Mouse (Mus musculus): ENCODE results near the gene Snx25. TPM values are rescaled to one million over a fixed set of nuclear protein-coding genes. Genes with fewer than 3 reads are reported as not detected.

The Snx25 gene
- polyA plus RNA-seq, 1 experiment from 2014 or later = 9.6 TPM

DNA sequence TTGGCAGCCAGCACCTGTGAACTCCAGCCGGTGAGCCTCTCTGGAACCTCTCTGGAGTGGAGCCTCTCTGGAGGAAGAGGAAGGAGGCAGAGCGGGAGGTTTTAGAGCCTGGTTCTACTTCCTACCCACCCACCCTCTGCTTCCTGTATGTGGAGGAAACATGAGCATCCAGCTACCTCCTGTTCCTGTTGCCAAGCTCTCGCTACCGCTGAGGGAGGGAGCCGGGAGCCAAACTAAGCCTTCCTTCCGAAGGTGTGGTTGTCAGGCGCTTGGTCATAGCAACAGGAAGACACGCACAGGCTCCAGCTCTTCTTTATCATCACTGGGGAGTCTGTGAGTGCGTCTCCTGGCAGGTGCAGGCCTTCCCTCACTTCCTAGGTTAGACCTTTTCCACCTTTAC is 129.8 kb downstream of the Snx25 start:
- no peak for ATAC-seq (ENCODE audit: low read depth)
- H3K9ac ChIP-seq (ENCODE audit: low read depth, low read length) = no peak overlapping the region
- WGBS = 90% methylated on average over 9 of the region's 9 CpGs
- no peaks in the 10 kb centered on the region for H3K4me1 ChIP-seq (ENCODE audit: control insufficient read depth, insufficient read depth, low read length)
- DNase-seq (ENCODE audit: low spot score) = no peak
- no peaks in the 10 kb centered on the region for H3K9me3 ChIP-seq (ENCODE audit: control insufficient read depth, low read length)
- no peak overlapping the region for H3K4me2 ChIP-seq (ENCODE audit: low read depth, low read length)
- H3K4me3 ChIP-seq (ENCODE audit: low read depth, low read length) = no peak overlapping the region
- H3K36me3 ChIP-seq (ENCODE audit: control insufficient read depth, insufficient read depth, low read length) = no peaks in the 10 kb centered on the region
- H3K27ac ChIP-seq (replicated peaks; ENCODE audit: low read depth, low read length) = no peak overlapping the region
- H3K27me3 ChIP-seq (replicated peaks; ENCODE audit: control insufficient read depth, insufficient read depth, low read length) = no peaks in the 10 kb centered on the region

DNA sequence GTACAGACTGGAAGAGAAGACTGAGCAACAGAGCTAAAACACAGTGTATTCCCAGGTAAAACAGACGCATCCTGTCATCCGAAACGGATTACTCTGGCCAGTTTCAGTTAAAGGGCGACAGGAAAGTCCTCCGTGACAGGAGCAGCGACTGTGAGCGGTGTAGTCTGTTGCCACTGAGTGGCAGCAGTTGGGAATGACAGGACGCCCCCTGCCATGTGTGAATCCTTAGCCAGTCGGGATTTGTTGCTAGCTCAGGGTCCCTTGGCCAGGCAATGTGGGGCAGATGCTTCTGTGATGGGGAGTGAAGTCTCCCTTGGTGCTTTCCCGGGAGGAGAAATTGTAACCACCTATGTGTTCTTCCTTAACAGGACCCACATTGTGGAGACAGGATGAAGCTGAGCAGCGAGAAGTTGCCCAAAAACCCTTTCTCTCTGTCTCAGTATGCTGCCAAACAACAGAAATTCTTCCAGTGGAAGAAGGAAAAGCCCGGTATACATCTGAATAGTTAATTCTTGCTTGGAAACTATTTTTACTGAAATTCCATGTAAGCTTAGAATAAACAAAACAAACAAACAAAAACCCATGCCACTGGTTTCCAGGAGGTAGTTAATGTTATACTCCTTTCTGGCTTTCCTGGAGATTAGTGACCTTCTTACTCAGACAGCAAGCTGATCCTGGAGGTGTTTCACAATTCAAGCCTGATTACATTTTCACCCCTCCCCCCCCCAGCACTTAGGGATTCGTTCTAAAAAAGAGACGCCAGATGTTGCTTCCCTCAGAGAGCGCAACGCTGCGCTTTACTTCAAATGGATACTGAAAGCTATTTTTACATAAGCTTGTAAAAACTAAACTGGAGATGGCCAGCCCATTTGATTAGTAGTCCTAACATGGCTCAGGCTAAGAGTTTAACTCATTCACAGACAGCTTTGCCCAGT is 140.9 kb downstream of the Snx25 start:
- 8% methylated on average over 17 of the region's 17 CpGs for WGBS
- H3K9me3 ChIP-seq (ENCODE audit: control insufficient read depth, low read length) = no peaks in the 10 kb centered on the region
- no peaks in the 10 kb centered on the region for H3K27me3 ChIP-seq (replicated peaks; ENCODE audit: control insufficient read depth, insufficient read depth, low read length)
- ATAC-seq (ENCODE audit: low read depth) = peak; percentile 77
- 0 out of 2 replicates have a peak overlapping the region, but pooled peaks have one; percentile 37 for H3K9ac ChIP-seq (ENCODE audit: low read depth, low read length)
- peak; percentile 69 for DNase-seq (ENCODE audit: low spot score)
- peak overlapping the region; percentile 14; the same call in 1 of the 2 replicates for H3K4me3 ChIP-seq (ENCODE audit: low read depth, low read length)
- peak overlapping the region; percentile 39; the same call in 1 of the 2 replicates for H3K27ac ChIP-seq (replicated peaks; ENCODE audit: low read depth, low read length)
- no peaks in the 10 kb centered on the region for H3K36me3 ChIP-seq (ENCODE audit: control insufficient read depth, insufficient read depth, low read length)
- peak overlapping the region; percentile 46 for H3K4me2 ChIP-seq (ENCODE audit: low read depth, low read length)
- H3K4me1 ChIP-seq (ENCODE audit: control insufficient read depth, insufficient read depth, low read length) = peaks cover 12% of the 10 kb centered on the region

DNA sequence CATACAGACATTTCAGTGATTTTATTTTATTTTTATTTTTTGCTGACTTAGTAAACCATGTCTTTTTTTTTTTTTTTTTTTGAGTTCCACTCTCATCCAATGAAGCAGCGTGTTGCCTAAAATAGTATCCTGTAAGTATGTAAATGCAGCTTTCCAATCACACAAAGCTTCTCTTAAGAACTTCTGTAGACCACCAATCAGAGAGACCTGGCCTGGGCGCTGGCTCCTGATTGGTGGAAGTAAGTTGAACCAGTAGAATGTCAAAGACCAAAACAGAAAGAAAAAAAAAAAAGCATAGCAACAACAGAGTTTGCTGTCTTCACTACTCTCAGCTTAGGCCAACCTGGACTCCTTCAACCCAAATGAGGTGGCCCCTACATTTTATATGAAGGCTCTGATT is 141.7 kb downstream of the Snx25 start:
- Histone ChIP-seq H3K4me3 (ENCODE audit: low read depth, low read length) (peak overlapping the region; percentile 14; the same call in 1 of the 2 replicates), H3K4me1 (ENCODE audit: control insufficient read depth, insufficient read depth, low read length) (peaks cover 12% of the 10 kb centered on the region), H3K4me2 (ENCODE audit: low read depth, low read length) (peak overlapping the region; percentile 46), H3K27ac (replicated peaks; ENCODE audit: low read depth, low read length) (peak overlapping the region; percentile 39; the same call in 1 of the 2 replicates), H3K9ac (ENCODE audit: low read depth, low read length) (no peak overlapping the region), H3K9me3 (ENCODE audit: control insufficient read depth, low read length) (no peaks in the 10 kb centered on the region), H3K36me3 (ENCODE audit: control insufficient read depth, insufficient read depth, low read length) (no peaks in the 10 kb centered on the region), H3K27me3 (replicated peaks; ENCODE audit: control insufficient read depth, insufficient read depth, low read length) (no peaks in the 10 kb centered on the region)
- WGBS = 50% methylated on average over 2 of the region's 2 CpGs
- peak; percentile 53; the same call in 1 of the 2 replicates for ATAC-seq (ENCODE audit: low read depth)
- peak; percentile 56 for DNase-seq (ENCODE audit: low spot score)

DNA sequence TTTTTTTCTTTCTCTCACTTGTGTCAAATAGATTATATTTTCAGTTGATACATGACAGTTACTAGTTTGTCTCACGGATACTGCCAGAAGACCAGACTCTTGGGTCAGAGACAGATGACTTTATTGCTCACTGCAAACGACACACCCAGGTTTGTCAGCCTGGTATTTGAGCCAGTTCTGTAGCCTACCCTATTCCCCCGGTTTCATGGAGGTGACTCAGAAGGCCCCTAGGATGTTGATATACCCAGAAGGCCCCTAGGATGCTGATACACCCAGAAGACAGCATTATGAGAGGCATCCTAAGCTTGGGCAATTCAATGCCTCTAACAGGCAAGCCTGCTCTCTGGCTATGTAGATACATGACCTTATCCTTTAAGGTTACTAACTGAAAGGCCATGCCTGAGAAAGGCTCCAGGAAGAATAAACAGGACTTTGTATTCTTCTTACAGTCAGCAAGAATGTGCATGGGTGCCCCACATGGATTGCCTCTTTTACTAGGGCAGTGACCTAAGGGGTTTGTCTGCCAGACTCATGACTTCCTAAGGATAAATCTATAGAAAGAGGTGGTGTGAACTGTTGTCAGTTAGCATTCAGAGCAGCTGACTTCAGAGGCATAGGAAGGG is 144.8 kb downstream of the Snx25 start:
- DNase-seq (ENCODE audit: low spot score) (no peak), ATAC-seq (ENCODE audit: low read depth) (no peak)
- Histone ChIP-seq H3K27ac (replicated peaks; ENCODE audit: low read depth, low read length) (no peak overlapping the region), H3K9me3 (ENCODE audit: control insufficient read depth, low read length) (no peaks in the 10 kb centered on the region), H3K36me3 (ENCODE audit: control insufficient read depth, insufficient read depth, low read length) (no peaks in the 10 kb centered on the region), H3K4me1 (ENCODE audit: control insufficient read depth, insufficient read depth, low read length) (peaks cover 12% of the 10 kb centered on the region), H3K4me3 (ENCODE audit: low read depth, low read length) (no peak overlapping the region), H3K27me3 (replicated peaks; ENCODE audit: control insufficient read depth, insufficient read depth, low read length) (no peaks in the 10 kb centered on the region), H3K9ac (ENCODE audit: low read depth, low read length) (no peak overlapping the region), H3K4me2 (ENCODE audit: low read depth, low read length) (no peak overlapping the region)
- 69% methylated on average over 3 of the region's 3 CpGs for WGBS

DNA sequence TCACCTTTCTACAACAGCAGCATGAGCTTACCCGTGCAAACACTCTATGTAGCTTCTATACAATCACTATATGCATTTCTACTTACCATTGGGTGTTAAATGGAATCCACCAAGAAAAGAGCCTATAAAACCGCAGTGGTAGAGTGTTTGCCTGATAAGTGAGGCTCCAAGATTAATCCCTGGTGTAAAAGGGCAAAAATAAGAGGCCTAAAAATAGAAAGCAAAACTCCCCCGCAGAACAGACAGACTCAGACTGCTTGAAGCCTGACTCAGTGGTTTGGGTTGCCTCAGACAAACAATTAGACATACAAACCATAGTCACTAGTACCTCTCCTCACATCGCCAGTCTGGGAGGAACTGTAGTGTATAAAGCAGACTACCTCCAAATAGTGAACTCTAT is 146.4 kb downstream of the Snx25 start, which contains the start of gene Ankrd37:
Gene Ankrd37, minus strand, starts transcription at position 112 of the 400 bp plus-strand sequence.
- H3K27ac ChIP-seq (replicated peaks; ENCODE audit: low read depth, low read length) = no peak within 1 kb of the TSS
- DNase-seq (ENCODE audit: low spot score) (no peak), ATAC-seq (ENCODE audit: low read depth) (no peak)
- H3K4me1 ChIP-seq (ENCODE audit: control insufficient read depth, insufficient read depth, low read length) = peaks cover 4% of the 10 kb centered on the region
- no peaks in the 10 kb centered on the region for H3K27me3 ChIP-seq (replicated peaks; ENCODE audit: control insufficient read depth, insufficient read depth, low read length)
- no peaks in the 10 kb centered on the region for H3K9me3 ChIP-seq (ENCODE audit: control insufficient read depth, low read length)
- no peak within 1 kb of the TSS for H3K9ac ChIP-seq (ENCODE audit: low read depth, low read length)
- H3K4me3 ChIP-seq (ENCODE audit: low read depth, low read length) = no peak within 1 kb of the TSS
- H3K36me3 ChIP-seq (ENCODE audit: control insufficient read depth, insufficient read depth, low read length) = no peaks in the 10 kb centered on the region
- WGBS = 67% methylated on average over 4 of the region's 4 CpGs
- H3K4me2 ChIP-seq (ENCODE audit: low read depth, low read length) = no peak within 1 kb of the TSS

DNA sequence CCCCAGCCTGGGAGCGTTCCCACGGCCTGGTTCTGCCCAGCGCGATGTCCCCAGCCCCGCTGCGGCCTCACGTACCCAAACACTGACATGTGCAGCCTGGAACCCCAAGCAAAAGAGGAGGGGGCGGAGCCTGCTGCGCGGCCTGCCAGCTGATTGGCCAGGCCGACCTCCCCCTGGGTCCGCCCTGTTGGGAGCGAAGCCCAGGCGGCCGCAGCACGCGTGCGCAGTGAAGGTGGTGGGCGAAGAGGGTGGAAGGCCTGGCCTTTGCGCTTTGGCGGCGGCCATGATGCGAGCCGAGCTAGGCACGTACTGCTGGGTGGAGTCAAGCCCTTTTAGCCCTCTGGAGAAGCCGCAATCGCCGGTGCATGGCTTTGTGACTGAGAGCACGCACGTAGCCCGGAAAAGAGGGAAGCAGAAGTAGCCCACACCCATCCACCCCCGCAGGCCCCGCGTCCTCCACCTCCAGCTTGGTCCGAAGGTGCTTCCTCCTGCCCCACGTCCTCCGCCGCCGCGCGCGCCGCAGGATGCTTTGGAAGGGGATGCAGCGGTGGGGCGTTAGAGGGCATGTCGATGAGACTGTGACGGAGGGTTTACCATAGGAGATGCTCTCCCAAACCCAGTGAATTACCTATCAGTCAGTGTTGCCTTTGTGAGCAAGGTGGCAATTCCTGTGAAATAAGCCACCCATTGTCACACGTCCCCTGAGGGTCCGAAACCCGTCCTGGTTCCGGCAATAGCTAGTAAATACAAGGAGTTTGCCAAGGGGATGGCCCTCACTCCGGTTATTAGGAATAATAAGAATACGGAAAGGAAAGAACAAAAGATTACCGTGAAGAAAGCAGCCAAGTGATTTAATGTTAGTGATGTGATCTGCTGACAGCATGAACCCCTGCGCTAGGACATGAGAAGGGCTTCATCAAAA is 151.9 kb downstream of the Snx25 start:
- H3K9me3 ChIP-seq (ENCODE audit: control insufficient read depth, low read length) = no peaks in the 10 kb centered on the region
- peaks cover 9% of the 10 kb centered on the region for H3K4me1 ChIP-seq (ENCODE audit: control insufficient read depth, insufficient read depth, low read length)
- peak overlapping the region; percentile 95 for H3K27ac ChIP-seq (replicated peaks; ENCODE audit: low read depth, low read length)
- no peaks in the 10 kb centered on the region for H3K27me3 ChIP-seq (replicated peaks; ENCODE audit: control insufficient read depth, insufficient read depth, low read length)
- H3K9ac ChIP-seq (ENCODE audit: low read depth, low read length) = peak overlapping the region; percentile 88
- ATAC-seq (ENCODE audit: low read depth) = peak; percentile 99
- peak overlapping the region; percentile 97 for H3K4me2 ChIP-seq (ENCODE audit: low read depth, low read length)
- WGBS = 7% methylated on average over 39 of the region's 55 CpGs
- H3K36me3 ChIP-seq (ENCODE audit: control insufficient read depth, insufficient read depth, low read length) = peaks cover 25% of the 10 kb centered on the region
- peak; percentile 98 for DNase-seq (ENCODE audit: low spot score)
- H3K4me3 ChIP-seq (ENCODE audit: low read depth, low read length) = peak overlapping the region; percentile 59

DNA sequence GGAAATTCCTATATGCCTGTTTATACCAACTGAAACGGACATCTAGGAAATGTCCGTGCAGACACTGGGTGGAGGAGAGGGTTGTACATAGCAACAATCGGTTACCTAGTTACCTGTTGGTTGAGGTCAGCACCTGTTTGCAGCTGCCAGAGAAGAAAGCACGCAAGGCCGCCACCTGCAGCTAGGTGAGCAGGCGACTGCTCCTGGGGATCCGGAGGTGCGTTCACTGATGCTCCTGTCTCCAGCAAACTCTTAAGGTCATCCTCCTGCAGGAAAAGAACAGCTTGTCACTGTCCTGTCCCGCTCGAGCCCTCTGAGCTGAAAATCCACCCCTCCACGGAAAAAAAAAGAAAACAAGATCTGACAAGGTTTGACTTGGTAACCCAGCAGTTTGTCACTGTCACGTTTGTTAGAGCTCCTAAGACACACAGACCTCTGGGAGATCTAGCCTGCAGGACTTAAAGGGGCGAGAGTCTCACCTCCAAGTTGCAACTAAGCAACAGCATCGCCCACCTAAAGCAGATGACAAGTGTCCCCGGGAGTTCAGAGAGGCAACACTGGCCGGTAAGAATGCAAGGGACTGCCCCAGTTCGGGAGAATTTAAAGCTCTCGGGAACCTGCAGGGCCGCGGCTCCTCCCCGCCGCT is 152.7 kb downstream of the Snx25 start, which contains the start of gene Lrp2bp:
Gene Lrp2bp, plus strand, starts transcription at position 166 of the 646 bp plus-strand sequence.
- Histone ChIP-seq H3K36me3 (ENCODE audit: control insufficient read depth, insufficient read depth, low read length) (peaks cover 25% of the 10 kb centered on the region), H3K9ac (ENCODE audit: low read depth, low read length) (peak within 1 kb of the TSS; percentile 88), H3K4me2 (ENCODE audit: low read depth, low read length) (peak within 1 kb of the TSS; percentile 97), H3K4me1 (ENCODE audit: control insufficient read depth, insufficient read depth, low read length) (peaks cover 9% of the 10 kb centered on the region), H3K27ac (replicated peaks; ENCODE audit: low read depth, low read length) (peak within 1 kb of the TSS; percentile 95), H3K9me3 (ENCODE audit: control insufficient read depth, low read length) (no peaks in the 10 kb centered on the region), H3K4me3 (ENCODE audit: low read depth, low read length) (peak within 1 kb of the TSS; percentile 59), H3K27me3 (replicated peaks; ENCODE audit: control insufficient read depth, insufficient read depth, low read length) (no peaks in the 10 kb centered on the region)
- WGBS = 3% methylated on average over 22 of the region's 22 CpGs
- ATAC-seq (ENCODE audit: low read depth) = no peak; the same call in 1 of the 2 replicates
- peak; percentile 41 for DNase-seq (ENCODE audit: low spot score)
